Mouse (Mus musculus) right cerebral cortex, adult 18-20 months (tissue): ENCODE data around the gene Tmem204.

ENCODE experiments used
- DNase-seq: peaks from one replicate; pipeline ENCODE4 v3.0.0; 2022; ENCODE audit warnings: mixed read lengths

Tmem204 gene

GRCm38 (mm10) chr17:25082887-25083286, 504 bp downstream of the Tmem204 start:
- no peak for DNase-seq

- DNase-seq = peak; percentile 33
Observed at GRCm38 (mm10) chr17:25082081-25082847, 1.1 kb downstream of the Tmem204 start.

DNA sequence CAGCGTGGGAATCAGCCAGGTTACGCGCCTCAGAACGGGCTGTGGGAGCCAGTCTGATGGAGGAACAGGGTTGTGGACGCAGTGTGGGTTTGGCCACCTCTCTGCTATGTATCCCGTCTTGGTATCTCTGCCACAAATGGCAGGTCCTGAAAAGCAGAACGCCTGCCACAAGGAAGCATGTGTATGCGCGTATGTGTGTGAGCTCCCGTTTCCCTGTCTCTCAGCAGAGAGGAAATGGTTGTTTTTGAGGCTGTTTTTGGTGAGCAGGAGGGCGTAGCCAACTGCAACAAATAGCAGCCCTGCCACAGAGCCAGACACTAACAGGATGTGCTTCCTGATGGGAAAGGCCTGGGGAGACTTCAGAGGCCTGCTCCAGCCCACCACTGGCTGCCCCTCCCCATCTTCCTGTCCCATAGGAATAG, 2.4 kb downstream of the Tmem204 start:
- no peak for DNase-seq

DNA sequence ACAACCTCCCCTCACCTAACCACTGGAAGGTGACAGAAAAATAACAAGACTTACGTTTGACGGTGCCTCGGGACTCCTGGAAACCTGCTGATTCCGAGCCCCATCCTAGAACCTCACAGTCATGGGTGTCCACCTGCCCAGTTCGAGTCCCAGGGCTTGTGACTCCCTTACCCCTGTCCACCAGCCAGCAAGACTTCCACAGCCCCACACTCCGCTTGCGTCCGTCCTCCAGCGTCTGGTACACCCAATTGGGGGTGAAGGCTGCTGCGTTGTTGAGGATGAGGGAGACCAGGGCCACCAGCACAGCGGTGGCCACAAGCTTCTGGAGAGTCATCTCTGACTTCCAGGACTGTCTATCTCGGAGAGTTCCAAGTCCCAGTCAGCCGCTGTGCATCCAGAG, 3.2 kb downstream of the Tmem204 start:
- no peak for DNase-seq

DNA sequence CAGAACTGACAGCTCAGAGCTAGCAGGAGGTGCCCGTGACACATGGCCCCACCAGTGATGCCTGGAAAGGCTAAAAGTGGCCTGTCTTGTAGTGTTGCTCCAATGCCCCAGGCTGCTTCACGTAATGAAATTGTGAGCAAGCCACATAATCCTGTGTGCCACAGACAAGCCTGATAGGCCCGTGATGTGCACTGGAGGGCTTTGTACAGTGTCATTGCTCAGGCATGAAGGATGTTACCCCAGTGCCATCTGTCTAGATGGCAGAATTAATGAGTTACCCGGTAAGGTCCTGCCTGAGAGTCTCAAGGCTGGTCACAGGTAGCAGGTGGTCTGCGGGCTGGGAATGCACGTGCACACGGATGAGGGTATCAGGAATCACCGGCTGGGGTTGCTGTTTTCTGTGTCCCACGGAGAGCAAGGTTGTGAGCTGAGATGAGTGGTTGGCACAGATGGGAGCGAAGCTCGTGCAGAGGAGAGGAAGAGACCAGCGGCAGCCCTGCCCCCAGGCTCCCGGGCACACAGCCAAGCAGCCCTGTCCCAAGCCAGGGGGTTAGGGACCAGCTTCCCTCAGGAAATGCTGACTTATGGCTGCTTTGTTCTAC, 5.5 kb downstream of the Tmem204 start:
- DNase-seq = peak; percentile 37

DNA sequence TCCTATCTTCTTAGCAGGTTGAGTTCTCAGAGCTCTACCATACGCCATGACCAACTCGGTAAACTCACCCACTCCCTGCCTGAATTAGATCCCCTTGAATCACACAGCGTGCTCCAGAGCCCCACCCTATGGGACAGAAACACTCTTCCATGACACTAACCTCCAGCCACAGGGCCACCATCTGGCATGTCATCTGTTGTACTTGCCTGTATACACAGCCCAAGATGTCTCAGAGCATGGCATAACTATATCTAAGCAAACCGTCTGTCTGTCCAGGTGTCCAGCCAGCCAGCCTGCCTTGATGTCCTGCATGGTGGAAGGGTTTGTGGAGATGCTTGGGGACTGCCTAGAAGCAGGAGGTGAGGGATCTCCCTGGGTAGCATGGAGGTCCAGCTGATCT, 6.5 kb downstream of the Tmem204 start:
- peak; percentile 21 for DNase-seq

GRCm38 (mm10) chr17:25068690-25069089, 14.7 kb downstream of the Tmem204 start:
- DNase-seq = no peak

GRCm38 (mm10) chr17:25067442-25067851, 15.9 kb downstream of the Tmem204 start:
- no peak for DNase-seq

- DNase-seq = no peak
Observed at GRCm38 (mm10) chr17:25066595-25066994, 16.8 kb downstream of the Tmem204 start.

- no peak for DNase-seq
Observed at GRCm38 (mm10) chr17:25065189-25065588, 18.2 kb downstream of the Tmem204 start.

- no peak for DNase-seq
Observed at GRCm38 (mm10) chr17:25064351-25064750, 19.0 kb downstream of the Tmem204 start.

DNA sequence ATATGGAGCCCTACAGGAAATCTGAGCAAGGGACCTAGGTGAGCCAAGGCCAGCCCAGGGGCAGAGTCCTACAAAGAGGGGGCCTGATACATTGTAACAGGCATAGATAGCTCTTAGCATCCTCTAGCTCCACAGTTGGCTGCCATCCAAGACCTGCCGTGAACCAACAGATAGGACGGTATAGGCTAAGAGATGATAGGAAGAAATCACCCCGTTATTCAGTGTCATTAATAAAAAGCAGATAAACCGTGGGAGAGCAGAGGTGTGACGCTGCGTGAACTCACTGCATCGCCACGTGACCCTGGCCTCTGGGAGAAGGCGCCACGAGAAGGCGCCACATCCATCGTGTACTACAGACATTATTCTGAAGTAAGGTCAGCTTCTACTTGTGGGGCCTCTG, 19.5 kb downstream of the Tmem204 start:
- DNase-seq = no peak

GRCm38 (mm10) chr17:25063261-25063660, 20.1 kb downstream of the Tmem204 start:
- DNase-seq = no peak

GRCm38 (mm10) chr17:25057041-25057440, 26.4 kb downstream of the Tmem204 start:
- no peak for DNase-seq

GRCm38 (mm10) chr17:25053274-25053673, 30.1 kb downstream of the Tmem204 start:
- DNase-seq = peak; percentile 13

DNA sequence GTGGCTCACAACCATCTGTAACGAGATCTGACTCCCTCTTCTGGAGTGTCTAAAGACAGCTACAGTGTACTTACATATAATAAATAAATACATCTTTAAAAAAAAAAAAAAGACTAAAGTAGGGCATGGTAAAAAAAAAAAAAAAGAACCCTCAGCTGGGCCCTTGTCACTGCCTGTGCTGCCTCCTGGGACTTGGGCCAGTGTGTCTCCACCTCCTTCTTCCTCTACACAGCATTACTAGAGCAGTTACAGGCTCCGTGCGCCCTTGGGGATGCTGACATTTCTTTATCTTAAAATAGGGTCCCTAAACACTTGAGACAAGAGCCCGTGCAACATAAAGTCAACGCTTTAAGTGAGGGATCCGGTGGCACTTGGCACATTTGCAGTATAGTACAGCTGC, 36.2 kb downstream of the Tmem204 start:
- no peak for DNase-seq

DNA sequence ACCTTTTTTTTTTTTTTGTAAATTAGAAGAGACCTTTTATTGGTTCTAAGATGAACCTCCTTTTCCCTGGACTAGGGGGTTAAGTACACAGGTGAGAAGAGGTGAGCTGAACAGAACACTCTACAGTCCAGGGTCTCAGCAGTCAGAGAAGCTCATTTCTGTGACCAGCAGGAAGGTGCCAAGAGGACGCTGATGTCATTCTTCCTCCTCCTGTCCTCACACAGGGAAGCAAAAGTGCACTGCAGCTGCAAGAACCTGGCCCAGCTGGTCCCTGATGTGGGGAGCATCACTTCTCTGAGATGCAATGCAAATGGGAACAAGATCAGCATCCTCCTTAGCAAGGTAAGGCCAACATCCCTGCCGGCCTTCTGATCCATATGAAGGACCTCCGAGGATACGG, 38.1 kb downstream of the Tmem204 start:
- no peak for DNase-seq

GRCm38 (mm10) chr17:25044879-25045278, 38.5 kb downstream of the Tmem204 start:
- no peak for DNase-seq

GRCm38 (mm10) chr17:25036183-25036582, 47.2 kb downstream of the Tmem204 start:
- DNase-seq = no peak

GRCm38 (mm10) chr17:25016292-25017132, 66.9 kb downstream of the Tmem204 start:
- DNase-seq = peak; percentile 81

- peak; percentile 100 for DNase-seq
Observed at GRCm38 (mm10) chr17:25015655-25016291, 67.6 kb downstream of the Tmem204 start, which contains the start of the genes Cramp1l and Ift140. Cramp1l (minus strand) TSS chr17:25015788. Ift140 (plus strand) TSS chr17:25016085.

GRCm38 (mm10) chr17:25014841-25015570, 68.4 kb downstream of the Tmem204 start:
- peak; percentile 39 for DNase-seq
